Mouse (Mus musculus) lung, adult 2 months (tissue): ENCODE data around the gene Kcnh3.

ENCODE experiments used
- CTCF ChIP-seq: fragments of 200-500 bp; IDR thresholded peaks from 2 replicates; pipeline ENCODE4 v1.5.1; 2011; ENCODE audit warnings: mild to moderate bottlenecking, low read length, control low read depth; ENCODE audit not compliant: insufficient read depth
- POLR2A ChIP-seq: fragments of 200-500 bp; IDR thresholded peaks from 2 replicates; pipeline ENCODE4 v1.6.1; 2011; ENCODE audit warnings: low read depth, mild to moderate bottlenecking, control low read depth, low read length, borderline replicate concordance; ENCODE audit errors: extremely low read depth

DNA sequence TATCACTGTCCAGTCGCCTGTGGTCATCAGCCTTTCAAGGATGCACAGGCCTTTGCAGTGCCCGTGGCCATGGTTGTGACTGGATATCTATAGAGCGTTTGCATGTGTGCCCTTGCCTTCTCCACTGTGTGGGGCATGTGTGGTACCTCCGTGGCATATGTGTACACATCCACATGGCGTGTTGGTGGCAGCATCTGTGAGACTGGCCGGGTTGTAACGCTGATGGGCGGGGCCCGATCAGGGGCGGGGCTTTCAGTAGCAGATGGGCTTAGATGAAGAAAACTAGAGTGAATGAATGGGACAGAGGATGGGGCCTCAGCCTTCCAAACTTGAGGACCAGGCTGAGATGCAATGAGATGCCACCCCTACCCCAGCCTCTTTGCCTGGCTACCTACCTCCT lies 7.3 kb downstream of the Kcnh3 start:
- no peak for TF ChIP-seq CTCF
- TF ChIP-seq POLR2A: no peak
